Mouse (Mus musculus) gastrocnemius, adult 2 months (tissue): ENCODE data around the gene Agap1. TPM values are rescaled to one million over a fixed set of nuclear protein-coding genes. Genes with fewer than 3 reads are reported as not detected.

Experiments
- DNase-seq: peaks from one replicate; pipeline ENCODE4 v3.0.0; 2022
- H3K27ac ChIP-seq: fragments of 200-600 bp; 2 replicates; pipeline ENCODE4 v1.8.1; 2022; ENCODE audit warnings: mild to moderate bottlenecking
- H3K4me3 ChIP-seq: fragments of 200-600 bp; 2 replicates; pipeline ENCODE4 v1.8.1; 2022; ENCODE audit warnings: mild to moderate bottlenecking, moderate library complexity
- CTCF ChIP-seq: fragments of 200-600 bp; IDR thresholded peaks from 2 replicates; pipeline ENCODE4 v1.8.1; 2022; ENCODE audit warnings: antibody characterized with exemption, mild to moderate bottlenecking, moderate library complexity
- intact Hi-C: fragments of 180-260 bp; cut with DNase I; formaldehyde crosslinking; loops from one replicate; pipeline ENCODE4 v1.15.1; 2025
- long read RNA-seq, 2 experiments: library from polyadenylated mRNA; stranded (forward); transcript quantifications; one replicate each; pipeline ENCODE4 v2.0.0; 2021
- total RNA-seq, 2 experiments: library from RNA; stranded (reverse); gene quantifications; 2 replicates each; pipeline ENCODE4 v1.2.3; 2021

Agap1 gene
- total RNA-seq: 10 to 100 TPM; 22.8 to 24.2 TPM
- long read RNA-seq, experiment 1, full-length matches to known transcripts: 2 of 12 reads
- long read RNA-seq, experiment 1, partial matches to known transcripts: 2 of 12 reads
- long read RNA-seq, experiment 1, other reads (novel, unspliced or antisense): 8 of 12 reads
- long read RNA-seq, experiment 2, full-length matches to known transcripts: 2 of 10 reads
- long read RNA-seq, experiment 2, partial matches to known transcripts: 1 of 10 reads
- long read RNA-seq, experiment 2, other reads (novel, unspliced or antisense): 7 of 10 reads

- no peak for TF ChIP-seq CTCF
- peak; percentile 99 for DNase-seq
- Histone ChIP-seq H3K4me3 (peak within 1 kb of the TSS; percentile 90), H3K27ac (peak within 1 kb of the TSS; percentile 87)
- intact Hi-C loops: loop anchor here (5.0 kb wide), 3 partner anchors 128 to 222 kb away; no protein-coding TSS in a partner anchor
These were observed at the start of gene Agap1 for GRCm38 (mm10) chr1:89454196-89455123. TSS of gene Agap1 (plus strand) at chr1:89454806.

GRCm38 (mm10) chr1:89405991-89406390, 48.6 kb upstream of the Agap1 start:
- no peak overlapping the region for H3K27ac ChIP-seq
- H3K4me3 ChIP-seq: no peak overlapping the region
- no peak for DNase-seq
- TF ChIP-seq CTCF: no peak
- intact Hi-C loops: no loop called here

- no peak overlapping the region for H3K27ac ChIP-seq
- no peak for TF ChIP-seq CTCF
- no peak for DNase-seq
- H3K4me3 ChIP-seq: no peak overlapping the region
- intact Hi-C loops: no loop called here
These were observed 46.6 kb upstream of the Agap1 start for GRCm38 (mm10) chr1:89407986-89408385.

- no peak for TF ChIP-seq CTCF
- Histone ChIP-seq H3K27ac (no peak overlapping the region), H3K4me3 (no peak overlapping the region)
- peak; percentile 59 for DNase-seq
- intact Hi-C loops: no loop called here
These were observed 41.5 kb upstream of the Agap1 start for GRCm38 (mm10) chr1:89413122-89413521.

GRCm38 (mm10) chr1:89414563-89414962, 40.0 kb upstream of the Agap1 start:
- H3K27ac ChIP-seq: no peak overlapping the region
- no peak for TF ChIP-seq CTCF
- intact Hi-C loops: no loop called here

GRCm38 (mm10) chr1:89416929-89417328, 37.7 kb upstream of the Agap1 start:
- intact Hi-C loops: no loop called here
- Histone ChIP-seq H3K27ac (no peak overlapping the region), H3K4me3 (no peak overlapping the region)
- TF ChIP-seq CTCF: no peak
- DNase-seq: no peak

More at GRCm38 (mm10) chr1:89414563-89414962, 40.0 kb upstream of the Agap1 start:
- H3K4me3 ChIP-seq: no peak overlapping the region
- DNase-seq: no peak

GRCm38 (mm10) chr1:89420642-89421041, 34.0 kb upstream of the Agap1 start:
- intact Hi-C loops: no loop called here
- no peak for TF ChIP-seq CTCF
- H3K4me3 ChIP-seq: no peak overlapping the region
- H3K27ac ChIP-seq: no peak overlapping the region
- DNase-seq: no peak

GRCm38 (mm10) chr1:89421401-89421800, 33.2 kb upstream of the Agap1 start:
- intact Hi-C loops: no loop called here
- no peak overlapping the region for H3K27ac ChIP-seq
- H3K4me3 ChIP-seq: no peak overlapping the region
- TF ChIP-seq CTCF: no peak
- peak; percentile 59 for DNase-seq

GRCm38 (mm10) chr1:89424563-89424962, 30.0 kb upstream of the Agap1 start:
- H3K4me3 ChIP-seq: no peak overlapping the region
- TF ChIP-seq CTCF: no peak
- DNase-seq: no peak
- intact Hi-C loops: no loop called here
- no peak overlapping the region for H3K27ac ChIP-seq

GRCm38 (mm10) chr1:89426137-89426536, 28.5 kb upstream of the Agap1 start:
- no peak overlapping the region for H3K27ac ChIP-seq
- H3K4me3 ChIP-seq: no peak overlapping the region
- intact Hi-C loops: no loop called here
- no peak for TF ChIP-seq CTCF
- DNase-seq: no peak

GRCm38 (mm10) chr1:89428671-89429070, 25.9 kb upstream of the Agap1 start:
- TF ChIP-seq CTCF: no peak
- H3K4me3 ChIP-seq: no peak overlapping the region
- DNase-seq: no peak
- intact Hi-C loops: no loop called here
- no peak overlapping the region for H3K27ac ChIP-seq

GRCm38 (mm10) chr1:89429946-89430640, 24.5 kb upstream of the Agap1 start:
- DNase-seq: no peak
- intact Hi-C loops: no loop called here
- TF ChIP-seq CTCF: no peak

GRCm38 (mm10) chr1:89439351-89439750, 15.3 kb upstream of the Agap1 start:
- intact Hi-C loops: no loop called here
- H3K27ac ChIP-seq: no peak overlapping the region
- H3K4me3 ChIP-seq: no peak overlapping the region
- TF ChIP-seq CTCF: no peak
- no peak for DNase-seq

More at GRCm38 (mm10) chr1:89429946-89430640, 24.5 kb upstream of the Agap1 start:
- Histone ChIP-seq H3K4me3 (no peak overlapping the region), H3K27ac (no peak overlapping the region)
